Mouse (Mus musculus): Measurements from ENCODE around the gene Btf3.
A peak's percentile ranks its signal among the peaks of the same experiment; 100 is the strongest.

Btf3 gene

DNA sequence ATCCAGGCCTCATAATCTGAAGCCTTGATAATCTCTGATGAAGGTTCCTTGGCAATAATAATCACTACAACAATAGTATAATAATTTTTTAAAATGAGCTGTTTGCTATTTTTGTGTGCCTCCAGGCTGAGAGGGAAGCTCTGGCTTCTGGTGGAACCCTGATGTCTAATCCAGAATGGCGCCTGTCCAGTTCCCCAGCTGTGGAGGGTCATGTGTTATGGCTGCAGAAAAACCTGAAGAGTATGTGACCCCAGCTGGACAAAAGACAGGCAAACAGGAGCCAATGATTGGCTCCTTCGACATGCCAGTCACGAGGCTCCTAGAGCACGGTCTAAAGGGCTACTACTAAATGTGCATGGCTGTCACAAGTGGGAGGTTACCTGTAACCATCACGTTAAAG is 23.7 kb upstream of the Btf3 start:
- no peak for DNase-seq (ENCODE audit: low read depth, low spot score)

- DNase-seq (ENCODE audit: low read depth, low spot score) = no peak
These were observed 19.4 kb upstream of the Btf3 start for GRCm38 (mm10) chr13:98336205-98336604.

GRCm38 (mm10) chr13:98332106-98332505 is 15.3 kb upstream of the Btf3 start:
- DNase-seq (ENCODE audit: low read depth, low spot score) = no peak

DNA sequence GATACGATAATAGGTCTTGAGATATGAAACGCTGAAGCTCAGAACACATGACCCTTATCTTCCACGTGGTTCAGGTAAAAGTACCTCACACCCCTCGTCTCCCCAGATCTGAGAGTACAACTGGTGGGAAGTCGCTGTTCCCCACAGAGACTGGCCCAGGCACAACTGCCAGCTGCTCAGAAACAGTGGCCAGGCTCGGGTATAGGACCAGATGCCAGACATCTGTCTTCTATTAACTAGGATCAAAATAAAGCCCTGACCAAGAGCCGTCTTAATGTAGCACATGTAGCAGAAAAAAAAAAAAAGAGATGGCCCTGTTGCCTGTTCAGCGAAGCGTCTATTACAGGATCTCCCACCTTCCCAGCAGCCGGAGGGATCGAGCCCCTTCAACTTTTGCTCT is 8.2 kb upstream of the Btf3 start:
- DNase-seq (ENCODE audit: low read depth, low spot score) = no peak

- no peak for DNase-seq (ENCODE audit: low read depth, low spot score)
These were observed 1.1 kb upstream of the Btf3 start for GRCm38 (mm10) chr13:98317911-98318310.

DNA sequence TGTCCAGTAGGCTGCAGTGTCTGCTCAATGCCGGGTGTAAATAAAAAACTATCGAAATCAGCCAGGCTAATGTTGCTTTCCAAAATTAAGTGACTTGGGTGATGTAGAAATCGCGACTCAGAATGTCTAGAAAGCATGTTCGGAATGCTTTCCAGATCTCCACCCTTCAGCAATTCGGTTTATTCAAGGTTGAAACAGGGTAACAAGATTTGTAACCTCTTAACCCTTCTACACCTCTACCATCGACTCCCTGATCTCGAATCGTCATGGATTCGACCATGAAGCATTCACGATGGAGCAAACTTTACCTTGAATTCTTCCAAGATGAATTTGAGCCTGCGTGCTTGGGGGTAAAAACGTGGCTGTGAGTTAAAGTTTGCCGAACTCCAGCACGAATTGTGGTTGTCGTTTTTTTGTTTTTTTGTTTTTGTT is 456 bp upstream of the Btf3 start:
- DNase-seq (ENCODE audit: low read depth, low spot score) = no peak

DNA sequence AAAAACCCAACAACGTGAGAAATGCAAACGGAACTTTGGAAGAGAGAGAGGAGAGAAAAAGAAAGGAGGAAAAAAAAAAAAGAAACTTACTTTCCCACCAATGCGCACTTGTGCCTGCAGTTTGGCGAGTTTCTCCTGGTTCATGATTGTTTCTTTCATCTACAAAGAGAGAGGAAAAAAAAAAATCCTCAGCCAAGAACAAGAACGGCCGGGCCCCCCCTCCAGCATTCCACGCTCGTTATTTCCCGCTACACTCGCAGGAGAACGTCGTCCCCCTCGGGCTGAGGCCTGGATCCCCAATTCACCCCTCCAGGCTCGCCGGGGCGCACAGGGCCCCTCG is 696 bp downstream of the Btf3 start:
- DNase-seq (ENCODE audit: low read depth, low spot score) = peak; percentile 46

- no peak for DNase-seq (ENCODE audit: low read depth, low spot score)
These were observed 1.7 kb downstream of the Btf3 start for GRCm38 (mm10) chr13:98315124-98315523.

DNA sequence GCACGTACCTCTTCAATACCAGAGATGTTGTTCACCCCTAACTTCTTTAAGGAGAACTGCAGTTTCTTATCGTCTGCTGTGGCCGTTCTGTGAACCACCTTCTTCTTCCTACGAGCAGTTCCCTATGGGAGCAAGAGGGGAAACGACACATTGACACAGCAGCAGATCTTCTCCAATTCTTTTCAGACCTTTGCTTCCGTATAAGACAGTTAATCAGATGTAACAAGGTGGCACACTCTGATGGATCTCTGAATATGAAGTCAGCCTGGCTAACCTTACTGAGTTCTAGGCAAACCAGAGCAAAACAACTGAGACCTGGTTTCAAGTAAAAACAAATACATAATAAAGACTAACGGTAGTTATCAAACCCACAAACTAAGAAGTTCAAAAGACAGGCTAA is 3.2 kb downstream of the Btf3 start:
- DNase-seq (ENCODE audit: low read depth, low spot score) = no peak

GRCm38 (mm10) chr13:98311597-98311996 is 5.2 kb downstream of the Btf3 start:
- no peak for DNase-seq (ENCODE audit: low read depth, low spot score)

- no peak for DNase-seq (ENCODE audit: low read depth, low spot score)
These were observed 8.1 kb downstream of the Btf3 start for GRCm38 (mm10) chr13:98308724-98309123.

DNA sequence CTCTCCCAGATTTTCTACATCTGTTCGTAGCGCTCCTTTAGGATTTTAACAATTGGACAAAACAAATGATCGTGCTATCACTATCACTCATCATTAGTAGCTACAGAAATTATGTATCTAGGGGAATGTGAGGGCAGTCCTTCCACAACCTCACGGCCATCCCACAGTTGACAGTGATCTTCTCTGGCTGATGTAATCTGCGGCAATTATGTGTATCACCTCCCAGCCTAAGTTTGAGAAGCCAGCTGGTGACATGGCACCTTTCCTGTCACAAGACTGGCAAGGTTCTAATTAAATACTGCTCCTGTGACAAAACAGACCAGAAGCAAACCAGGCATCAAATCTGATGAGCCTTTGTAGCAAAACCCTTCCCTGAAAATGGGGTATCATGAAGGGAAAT is 8.8 kb downstream of the Btf3 start:
- DNase-seq (ENCODE audit: low read depth, low spot score) = no peak

GRCm38 (mm10) chr13:98306852-98307475 is 9.8 kb downstream of the Btf3 start:
- DNase-seq (ENCODE audit: low read depth, low spot score) = peak; percentile 26

GRCm38 (mm10) chr13:98306393-98306792 is 10.4 kb downstream of the Btf3 start:
- DNase-seq (ENCODE audit: low read depth, low spot score) = peak; percentile 85

- peak; percentile 76 for DNase-seq (ENCODE audit: low read depth, low spot score)
These were observed 11.5 kb downstream of the Btf3 start for GRCm38 (mm10) chr13:98305257-98305656.

DNA sequence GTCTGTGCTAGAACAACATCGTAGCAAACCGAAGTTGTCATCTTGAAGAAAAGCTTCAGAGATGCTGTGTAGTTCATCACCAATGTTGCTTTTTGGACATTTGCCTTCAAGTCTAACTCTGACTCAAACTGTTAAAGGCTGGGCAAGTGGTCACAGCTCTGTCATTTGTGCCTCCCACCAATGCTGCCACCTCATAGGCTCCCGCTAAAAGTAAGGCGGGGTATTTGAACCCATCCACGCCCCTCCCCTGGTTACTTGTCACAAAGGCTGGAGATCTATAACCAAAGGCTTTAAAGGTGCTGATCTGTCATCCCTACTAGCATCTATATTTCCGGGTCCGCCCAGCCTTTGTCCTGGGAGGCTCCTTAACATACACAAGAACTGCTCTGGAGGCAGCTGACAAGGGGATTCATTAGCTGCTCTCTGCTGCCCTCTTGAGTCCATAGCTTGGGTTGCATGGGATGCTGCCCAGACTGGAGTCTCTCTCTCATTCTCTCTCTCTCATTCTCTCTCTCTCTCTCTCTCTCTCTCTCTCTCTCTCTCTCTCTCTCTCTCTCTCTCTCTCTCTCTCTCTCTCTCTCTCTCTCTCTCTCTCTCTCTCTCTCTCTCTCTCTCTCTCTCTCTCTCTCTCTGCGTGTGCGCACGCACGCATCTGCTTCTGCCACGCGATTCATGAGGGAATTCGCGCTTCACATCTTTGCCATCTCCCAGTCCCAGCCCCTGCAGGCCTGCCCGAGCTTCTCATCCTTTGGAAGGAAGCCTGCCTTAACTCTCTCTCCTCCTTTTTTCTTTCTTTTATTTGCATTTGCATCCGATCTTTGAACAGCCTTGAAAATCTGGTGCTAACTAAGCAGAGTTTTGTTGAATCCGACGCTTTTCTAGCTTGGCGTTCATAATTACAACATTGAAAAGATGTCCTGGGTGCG is 17.7 kb downstream of the Btf3 start:
- DNase-seq (ENCODE audit: low read depth, low spot score) = peak; percentile 92

- DNase-seq (ENCODE audit: low read depth, low spot score) = peak; percentile 48
These were observed 18.8 kb downstream of the Btf3 start for GRCm38 (mm10) chr13:98297883-98298482.

- peak; percentile 24 for DNase-seq (ENCODE audit: low read depth, low spot score)
These were observed 20.7 kb downstream of the Btf3 start for GRCm38 (mm10) chr13:98296072-98296471.

GRCm38 (mm10) chr13:98291712-98292111 is 25.1 kb downstream of the Btf3 start:
- no peak for DNase-seq (ENCODE audit: low read depth, low spot score)

- DNase-seq (ENCODE audit: low read depth, low spot score) = no peak
These were observed 26.1 kb downstream of the Btf3 start for GRCm38 (mm10) chr13:98290719-98291118.

DNA sequence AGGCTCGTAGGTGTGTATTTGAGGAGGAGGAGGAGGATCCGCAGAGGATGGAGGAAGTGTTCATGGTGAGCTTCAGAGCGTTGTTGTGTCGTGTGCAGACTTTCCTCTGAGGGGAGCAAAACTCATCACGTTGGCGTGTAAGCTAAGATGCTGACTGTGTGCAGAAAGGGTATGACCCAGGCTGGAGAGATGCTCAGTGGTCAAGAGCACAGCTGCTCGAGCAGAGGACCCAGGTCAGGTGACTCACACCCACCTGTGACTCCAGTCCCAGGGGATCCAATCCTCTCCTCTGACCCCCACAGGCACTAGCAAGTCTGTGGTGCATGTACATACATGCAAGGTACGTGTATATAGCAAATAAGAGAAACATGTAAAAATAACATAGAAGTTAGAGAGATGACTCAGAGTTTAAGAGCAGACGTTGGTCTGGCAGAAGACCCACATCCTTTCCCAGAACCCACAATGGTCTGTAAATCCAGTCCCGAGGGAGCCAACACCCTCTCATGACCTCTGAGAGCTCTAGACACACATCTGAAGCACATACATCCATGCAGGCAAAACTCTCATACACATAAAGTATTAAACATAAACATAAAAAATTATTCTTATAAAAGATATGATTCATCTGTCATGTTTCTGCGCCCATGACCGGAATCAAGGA is 35.7 kb downstream of the Btf3 start:
- DNase-seq (ENCODE audit: low read depth, low spot score) = no peak

- DNase-seq (ENCODE audit: low read depth, low spot score) = no peak
These were observed 37.1 kb downstream of the Btf3 start, which contains the start of gene Gm21976 for GRCm38 (mm10) chr13:98279686-98280085. Gm21976 (plus strand) TSS chr13:98279887.
